Mouse (Mus musculus): ENCODE measurements around the gene Mc3r. TPM values are rescaled to one million over a fixed set of nuclear protein-coding genes. Genes with fewer than 3 reads are reported as not detected.

Mc3r gene
- not detected in 2 replicates for polyA plus RNA-seq (2014; fragmentation: Nextera tagmentation; extraction: Ambion mirVana)

DNA sequence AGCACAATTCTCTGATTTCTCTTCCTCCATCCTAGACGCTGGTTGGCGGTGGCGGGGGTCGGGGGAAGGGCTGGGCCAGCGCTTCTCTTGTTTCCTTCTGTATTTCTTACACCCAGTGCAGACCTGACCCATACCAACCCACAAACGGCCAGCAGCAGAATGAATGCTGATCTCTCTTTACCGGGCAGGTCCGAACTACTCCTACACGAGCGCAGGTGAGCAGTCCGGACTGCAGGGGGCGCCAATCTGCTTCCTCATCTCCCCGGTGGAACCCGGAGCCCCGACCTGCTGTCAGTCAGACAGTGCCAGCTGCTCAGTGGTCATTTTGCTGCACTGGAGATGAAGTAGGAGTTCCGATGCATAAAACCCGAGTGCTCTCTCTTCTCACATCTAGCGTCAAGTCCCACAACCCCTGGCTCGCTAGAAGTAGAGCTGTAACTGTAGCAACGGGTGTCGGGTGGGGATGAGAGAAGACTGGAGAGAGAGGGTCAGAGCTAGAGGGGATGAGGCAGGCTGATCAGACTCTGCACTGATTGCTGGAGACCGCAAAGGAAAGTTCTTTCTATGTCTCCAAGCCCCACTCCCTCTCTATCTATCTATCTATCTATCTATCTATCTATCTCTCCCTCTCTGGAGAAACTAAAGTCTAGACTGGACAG lies at the start of gene Mc3r:
Gene Mc3r, plus strand, starts transcription at position 387 of the 659 bp plus-strand sequence.
- no peaks in the 10 kb centered on the region for H3K36me3 ChIP-seq (ENCODE audit: control insufficient read depth, insufficient read depth, low read length)
- DNase-seq (ENCODE audit: low spot score), result peak; percentile 81
- H3K27ac ChIP-seq (ENCODE audit: low read depth), result no peak within 1 kb of the TSS
- no peaks in the 10 kb centered on the region for H3K9me3 ChIP-seq (ENCODE audit: control insufficient read depth, low read length)
- no peak within 1 kb of the TSS for H3K9ac ChIP-seq (ENCODE audit: low read length)
- H3K4me3 ChIP-seq (ENCODE audit: low read depth, low read length), result no peak within 1 kb of the TSS
- H3K27me3 ChIP-seq (replicated peaks; ENCODE audit: control insufficient read depth, insufficient read depth, low read length), result peaks cover 21% of the 10 kb centered on the region
- ATAC-seq (replicated peaks; ENCODE audit: low FRiP score, low TSS enrichment, low read depth), result no peak
- no peaks in the 10 kb centered on the region for H3K4me1 ChIP-seq (replicated peaks; ENCODE audit: control insufficient read depth, insufficient read depth, low read length)
- no peak within 1 kb of the TSS for H3K4me2 ChIP-seq (ENCODE audit: low read length)
- 11% methylated on average over 22 of the region's 22 CpGs for WGBS

DNA sequence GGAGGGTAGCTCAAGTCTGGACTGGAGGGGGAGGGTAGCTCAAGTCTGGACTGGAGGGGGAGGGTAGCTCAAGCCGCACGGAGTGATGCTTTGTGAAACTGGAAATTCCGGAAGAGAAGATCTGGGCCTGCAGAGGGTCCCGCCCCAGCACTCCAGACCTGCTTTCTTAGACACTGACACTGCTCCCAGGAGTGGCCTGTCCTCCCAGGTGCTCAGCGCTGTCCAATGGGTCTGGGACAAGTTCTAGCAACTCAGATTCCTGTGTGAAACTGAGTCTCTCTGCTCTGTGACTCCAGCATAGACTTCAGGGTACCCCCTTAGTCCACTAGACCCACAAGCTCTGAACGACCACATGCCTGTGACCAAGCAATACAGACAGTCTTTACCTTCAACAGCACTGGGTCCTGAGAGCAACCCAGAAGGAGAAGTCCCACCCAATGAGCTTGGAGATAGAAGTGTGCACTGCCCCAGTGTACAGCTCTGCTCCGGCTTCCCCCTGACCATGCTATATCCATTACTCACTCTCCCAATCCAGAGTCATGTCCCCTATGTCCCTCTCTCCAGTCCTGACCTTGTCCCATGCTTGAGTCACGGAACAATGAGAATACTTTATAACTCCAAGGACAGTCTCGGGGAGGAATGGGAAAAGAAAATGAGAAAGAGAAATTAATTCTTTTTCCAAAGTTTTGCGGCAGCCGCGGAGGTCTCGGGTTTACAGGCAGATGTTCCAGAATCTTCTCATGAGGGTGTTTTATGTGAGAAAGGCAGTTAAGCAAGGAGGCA lies 46.1 kb upstream of the Mc3r start:
- WGBS, result 79% methylated on average over 13 of the region's 13 CpGs
- Histone ChIP-seq H3K36me3 (ENCODE audit: control insufficient read depth, insufficient read depth, low read length) (no peaks in the 10 kb centered on the region), H3K4me1 (replicated peaks; ENCODE audit: control insufficient read depth, insufficient read depth, low read length) (no peaks in the 10 kb centered on the region), H3K4me2 (ENCODE audit: low read length) (no peak overlapping the region), H3K27me3 (replicated peaks; ENCODE audit: control insufficient read depth, insufficient read depth, low read length) (no peaks in the 10 kb centered on the region), H3K9ac (ENCODE audit: low read length) (no peak overlapping the region), H3K4me3 (ENCODE audit: low read depth, low read length) (no peak overlapping the region), H3K27ac (ENCODE audit: low read depth) (no peak overlapping the region), H3K9me3 (ENCODE audit: control insufficient read depth, low read length) (no peaks in the 10 kb centered on the region)
- no peak for ATAC-seq (replicated peaks; ENCODE audit: low FRiP score, low TSS enrichment, low read depth)
- DNase-seq (ENCODE audit: low spot score), result no peak

DNA sequence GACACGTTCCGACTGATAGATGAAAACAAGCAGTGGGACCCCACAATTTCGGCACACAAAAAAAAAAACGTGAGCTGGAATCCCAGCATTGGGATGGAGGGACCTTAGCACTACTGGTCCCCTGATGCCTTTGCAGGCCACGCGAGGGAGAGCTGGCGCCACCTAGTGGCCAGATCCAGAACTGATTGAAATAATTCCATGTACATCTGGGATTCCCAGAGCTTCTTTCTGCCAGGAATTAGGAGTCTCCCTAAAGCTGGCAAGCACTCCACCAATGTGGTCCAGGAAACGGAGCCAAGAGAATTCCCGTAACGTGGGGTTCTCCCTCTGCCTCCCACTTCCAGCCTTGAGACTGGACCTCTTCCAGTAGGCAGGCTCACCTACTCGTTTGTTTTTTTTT lies 41.3 kb upstream of the Mc3r start:
- no peaks in the 10 kb centered on the region for H3K27me3 ChIP-seq (replicated peaks; ENCODE audit: control insufficient read depth, insufficient read depth, low read length)
- H3K9me3 ChIP-seq (ENCODE audit: control insufficient read depth, low read length), result no peaks in the 10 kb centered on the region
- H3K36me3 ChIP-seq (ENCODE audit: control insufficient read depth, insufficient read depth, low read length), result no peaks in the 10 kb centered on the region
- DNase-seq (ENCODE audit: low spot score) (peak; percentile 93), ATAC-seq (replicated peaks; ENCODE audit: low FRiP score, low TSS enrichment, low read depth) (peak; percentile 58; the same call in 1 of the 2 replicates)
- no peak overlapping the region for H3K4me3 ChIP-seq (ENCODE audit: low read depth, low read length)
- WGBS, result 11% methylated on average over 11 of the region's 11 CpGs
- H3K27ac ChIP-seq (ENCODE audit: low read depth), result no peak overlapping the region
- no peak overlapping the region for H3K9ac ChIP-seq (ENCODE audit: low read length)
- no peak overlapping the region for H3K4me2 ChIP-seq (ENCODE audit: low read length)
- no peaks in the 10 kb centered on the region for H3K4me1 ChIP-seq (replicated peaks; ENCODE audit: control insufficient read depth, insufficient read depth, low read length)

DNA sequence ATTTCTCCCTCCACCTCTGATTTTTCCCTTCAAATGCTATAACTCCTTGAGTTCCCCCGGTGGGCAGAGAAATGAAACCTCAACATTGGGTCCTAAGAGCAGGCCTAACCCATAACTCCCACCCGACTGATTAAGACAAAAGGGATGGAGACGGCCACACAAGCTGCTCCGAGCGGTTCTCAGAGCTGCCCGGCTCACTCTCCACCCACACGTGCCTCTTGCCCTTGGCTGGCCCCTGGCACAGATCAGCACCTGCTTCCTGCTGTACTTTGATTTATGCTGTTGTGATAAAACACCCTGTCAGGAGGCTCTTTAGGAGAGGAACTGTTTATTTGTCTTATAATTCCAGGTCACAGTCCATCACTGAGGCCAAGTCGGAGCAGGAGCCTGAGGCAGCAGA lies 34.8 kb upstream of the Mc3r start:
- no peak overlapping the region for H3K9ac ChIP-seq (ENCODE audit: low read length)
- no peak overlapping the region for H3K4me2 ChIP-seq (ENCODE audit: low read length)
- no peak overlapping the region for H3K4me3 ChIP-seq (ENCODE audit: low read depth, low read length)
- no peak for ATAC-seq (replicated peaks; ENCODE audit: low FRiP score, low TSS enrichment, low read depth)
- peak; percentile 45 for DNase-seq (ENCODE audit: low spot score)
- 32% methylated on average over 8 of the region's 8 CpGs for WGBS
- no peaks in the 10 kb centered on the region for H3K36me3 ChIP-seq (ENCODE audit: control insufficient read depth, insufficient read depth, low read length)
- H3K9me3 ChIP-seq (ENCODE audit: control insufficient read depth, low read length), result no peaks in the 10 kb centered on the region
- H3K4me1 ChIP-seq (replicated peaks; ENCODE audit: control insufficient read depth, insufficient read depth, low read length), result no peaks in the 10 kb centered on the region
- no peak overlapping the region for H3K27ac ChIP-seq (ENCODE audit: low read depth)
- no peaks in the 10 kb centered on the region for H3K27me3 ChIP-seq (replicated peaks; ENCODE audit: control insufficient read depth, insufficient read depth, low read length)

DNA sequence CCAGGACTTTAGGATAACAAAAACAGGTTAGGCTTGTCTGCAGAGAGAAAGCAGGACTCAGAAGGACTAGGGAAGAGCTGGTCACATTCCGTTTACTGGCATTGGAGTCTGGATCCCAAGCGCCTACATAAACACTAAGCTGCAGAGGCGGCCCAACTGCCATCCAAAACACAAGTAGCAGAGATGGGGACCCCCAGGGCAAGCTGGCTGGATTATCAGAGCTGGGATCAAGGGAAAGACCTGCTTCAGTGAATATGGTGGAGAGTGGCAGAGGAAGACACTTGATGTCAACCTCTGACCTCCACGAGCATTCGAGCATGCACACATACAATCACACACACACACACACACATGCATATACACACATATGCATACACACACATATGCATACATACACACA lies 34.0 kb upstream of the Mc3r start:
- WGBS, result 85% methylated on average over 5 of the region's 5 CpGs
- no peaks in the 10 kb centered on the region for H3K4me1 ChIP-seq (replicated peaks; ENCODE audit: control insufficient read depth, insufficient read depth, low read length)
- H3K27me3 ChIP-seq (replicated peaks; ENCODE audit: control insufficient read depth, insufficient read depth, low read length), result no peaks in the 10 kb centered on the region
- no peak overlapping the region for H3K4me2 ChIP-seq (ENCODE audit: low read length)
- ATAC-seq (replicated peaks; ENCODE audit: low FRiP score, low TSS enrichment, low read depth) (no peak), DNase-seq (ENCODE audit: low spot score) (no peak)
- no peak overlapping the region for H3K4me3 ChIP-seq (ENCODE audit: low read depth, low read length)
- H3K9ac ChIP-seq (ENCODE audit: low read length), result no peak overlapping the region
- no peaks in the 10 kb centered on the region for H3K9me3 ChIP-seq (ENCODE audit: control insufficient read depth, low read length)
- H3K27ac ChIP-seq (ENCODE audit: low read depth), result no peak overlapping the region
- H3K36me3 ChIP-seq (ENCODE audit: control insufficient read depth, insufficient read depth, low read length), result no peaks in the 10 kb centered on the region

DNA sequence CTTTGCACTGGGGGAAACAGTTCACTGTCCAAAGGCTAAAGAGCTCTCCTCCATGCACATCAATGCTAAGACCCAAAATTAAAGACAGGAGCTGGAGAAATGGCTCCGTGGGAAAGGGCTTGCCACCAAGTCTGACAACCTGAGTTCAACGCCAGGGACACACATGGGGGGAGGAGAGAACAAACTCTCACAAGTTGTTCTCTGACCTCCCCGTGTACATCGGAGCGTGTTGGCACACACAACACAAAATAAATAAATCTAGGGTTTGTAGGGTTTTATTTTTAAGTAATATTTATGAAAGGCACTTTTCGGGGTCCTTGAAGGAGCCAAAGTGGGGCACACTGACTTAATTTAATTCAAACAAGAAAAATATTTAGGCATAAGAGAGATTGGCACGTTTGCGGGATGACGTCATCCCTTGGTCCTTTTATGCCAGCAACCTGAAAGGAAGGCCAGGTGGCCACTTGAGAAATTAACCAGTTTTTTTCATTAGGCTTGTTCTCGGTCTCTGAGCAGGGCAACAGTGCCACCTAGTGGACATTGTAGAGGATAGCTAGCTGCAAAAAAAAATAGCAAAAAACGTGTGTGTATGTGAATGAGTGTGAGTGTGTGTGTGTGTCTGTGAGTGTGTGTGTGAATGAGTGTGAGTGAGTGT lies 32.7 kb upstream of the Mc3r start:
- Histone ChIP-seq H3K4me3 (ENCODE audit: low read depth, low read length) (no peak overlapping the region), H3K27ac (ENCODE audit: low read depth) (no peak overlapping the region), H3K36me3 (ENCODE audit: control insufficient read depth, insufficient read depth, low read length) (no peaks in the 10 kb centered on the region), H3K4me2 (ENCODE audit: low read length) (no peak overlapping the region), H3K27me3 (replicated peaks; ENCODE audit: control insufficient read depth, insufficient read depth, low read length) (no peaks in the 10 kb centered on the region), H3K9ac (ENCODE audit: low read length) (no peak overlapping the region), H3K9me3 (ENCODE audit: control insufficient read depth, low read length) (no peaks in the 10 kb centered on the region), H3K4me1 (replicated peaks; ENCODE audit: control insufficient read depth, insufficient read depth, low read length) (no peaks in the 10 kb centered on the region)
- WGBS, result 37% methylated on average over 11 of the region's 11 CpGs
- no peak for ATAC-seq (replicated peaks; ENCODE audit: low FRiP score, low TSS enrichment, low read depth)
- peak; percentile 79 for DNase-seq (ENCODE audit: low spot score)

DNA sequence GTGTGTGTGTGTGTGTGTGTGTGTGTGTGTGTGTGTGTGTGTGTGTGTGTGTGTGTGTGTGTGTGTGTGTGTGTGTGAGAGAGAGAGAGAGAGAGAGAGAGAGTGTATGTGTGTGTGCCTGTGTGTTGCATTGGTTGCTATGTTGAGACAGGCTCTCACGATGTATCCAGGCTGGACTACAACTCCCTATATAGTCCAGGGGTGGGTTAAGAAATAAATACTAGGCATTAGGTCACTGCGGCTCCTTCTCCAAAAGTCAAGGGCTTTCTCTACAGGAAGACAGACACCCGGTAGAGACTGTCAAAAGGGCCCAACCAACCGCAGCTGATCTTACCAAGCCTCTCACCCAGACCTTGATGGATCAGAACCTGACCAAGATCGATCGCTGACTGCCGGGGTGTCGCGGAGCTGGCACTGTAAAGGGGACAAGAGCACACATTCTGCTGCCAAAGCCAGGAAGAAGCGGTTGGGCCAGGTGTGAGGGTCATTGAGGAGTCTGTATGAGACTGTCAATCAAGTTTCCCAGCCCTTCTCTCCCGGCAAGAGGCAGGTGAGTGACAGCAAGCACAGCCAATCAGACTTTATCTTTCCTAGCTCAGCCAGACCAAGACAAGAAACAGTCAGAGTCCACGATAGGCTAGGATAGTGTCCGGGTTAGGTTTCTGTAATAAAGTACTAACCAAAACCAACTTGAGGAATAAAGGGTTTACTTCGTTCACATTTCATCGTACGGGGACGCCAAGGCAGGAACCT lies 32.0 kb upstream of the Mc3r start:
- no peak for DNase-seq (ENCODE audit: low spot score)
- no peaks in the 10 kb centered on the region for H3K27me3 ChIP-seq (replicated peaks; ENCODE audit: control insufficient read depth, insufficient read depth, low read length)
- H3K27ac ChIP-seq (ENCODE audit: low read depth), result no peak overlapping the region
- H3K4me1 ChIP-seq (replicated peaks; ENCODE audit: control insufficient read depth, insufficient read depth, low read length), result no peaks in the 10 kb centered on the region
- 63% methylated on average over 17 of the region's 17 CpGs for WGBS
- H3K4me2 ChIP-seq (ENCODE audit: low read length), result no peak overlapping the region
- no peak overlapping the region for H3K4me3 ChIP-seq (ENCODE audit: low read depth, low read length)
- H3K9me3 ChIP-seq (ENCODE audit: control insufficient read depth, low read length), result no peaks in the 10 kb centered on the region
- H3K36me3 ChIP-seq (ENCODE audit: control insufficient read depth, insufficient read depth, low read length), result no peaks in the 10 kb centered on the region
- ATAC-seq (replicated peaks; ENCODE audit: low FRiP score, low TSS enrichment, low read depth), result no peak
- no peak overlapping the region for H3K9ac ChIP-seq (ENCODE audit: low read length)

DNA sequence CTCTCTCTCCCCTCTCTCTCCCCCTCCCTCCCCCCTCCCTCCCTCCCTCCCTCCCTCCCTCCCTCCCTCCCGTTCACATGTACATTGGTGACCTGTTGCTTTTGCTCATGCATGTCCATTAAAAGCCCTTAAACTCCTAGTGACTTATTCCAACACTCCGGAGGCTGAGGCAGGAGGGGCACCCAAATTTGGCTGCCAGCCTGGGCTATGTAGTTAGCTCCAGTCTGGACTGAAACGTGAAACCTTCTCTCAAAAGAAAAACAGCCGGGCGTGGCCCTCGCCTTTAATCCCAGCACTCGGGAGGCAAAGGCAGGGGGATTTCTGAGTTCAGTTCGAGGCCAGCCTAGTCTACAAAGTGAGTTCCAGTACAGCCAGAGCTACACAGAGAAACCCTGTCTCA lies 30.4 kb upstream of the Mc3r start:
- peaks cover 7% of the 10 kb centered on the region; the same call in 1 of the 2 replicates for H3K27me3 ChIP-seq (replicated peaks; ENCODE audit: control insufficient read depth, insufficient read depth, low read length)
- H3K9me3 ChIP-seq (ENCODE audit: control insufficient read depth, low read length), result no peaks in the 10 kb centered on the region
- 67% methylated on average over 7 of the region's 8 CpGs for WGBS
- H3K36me3 ChIP-seq (ENCODE audit: control insufficient read depth, insufficient read depth, low read length), result no peaks in the 10 kb centered on the region
- H3K4me2 ChIP-seq (ENCODE audit: low read length), result no peak overlapping the region
- H3K4me1 ChIP-seq (replicated peaks; ENCODE audit: control insufficient read depth, insufficient read depth, low read length), result no peaks in the 10 kb centered on the region
- DNase-seq (ENCODE audit: low spot score) (no peak), ATAC-seq (replicated peaks; ENCODE audit: low FRiP score, low TSS enrichment, low read depth) (no peak)
- no peak overlapping the region for H3K27ac ChIP-seq (ENCODE audit: low read depth)
- H3K4me3 ChIP-seq (ENCODE audit: low read depth, low read length), result no peak overlapping the region
- no peak overlapping the region for H3K9ac ChIP-seq (ENCODE audit: low read length)

Measured in intestine, embryonic 14.5 days (tissue).